Mouse (Mus musculus) limb, embryonic 13.5 days (tissue): ENCODE measurements around the gene Sipa1. TPM values are rescaled to one million over a fixed set of nuclear protein-coding genes. Genes with fewer than 3 reads are reported as not detected.

Experiments used
- ATAC-seq: fragments of 200-750 bp; cut with Nextera tagmentation; 2 replicates; pipeline ENCODE4 v1.8.0; 2017; ENCODE audit warnings: low read depth, moderate number of reproducible peaks, moderate TSS enrichment; ENCODE audit not compliant: low FRiP score
- H3K27ac ChIP-seq: fragments of 300-500 bp; sonication (generic); 2 replicates; pipeline ENCODE4 v1.5.1; 2015; ENCODE audit warnings: inconsistent platforms, mild to moderate bottlenecking, moderate library complexity
- H3K27me3 ChIP-seq: fragments of 300-500 bp; sonication (generic); 2 replicates; pipeline ENCODE4 v1.6.1; 2015; ENCODE audit warnings: mild to moderate bottlenecking, inconsistent platforms
- H3K36me3 ChIP-seq: fragments of 300-500 bp; sonication (generic); 2 replicates; pipeline ENCODE4 v1.6.1; 2015; ENCODE audit warnings: inconsistent platforms, mild to moderate bottlenecking, moderate library complexity
- H3K4me1 ChIP-seq: fragments of 300-500 bp; sonication (generic); 2 replicates; pipeline ENCODE4 v1.6.1; 2015; ENCODE audit warnings: inconsistent platforms
- H3K4me2 ChIP-seq: fragments of 300-500 bp; sonication (generic); replicated peaks from 2 replicates; pipeline ENCODE4 v1.6.1; 2015; ENCODE audit warnings: inconsistent platforms, mild to moderate bottlenecking, moderate library complexity
- H3K4me3 ChIP-seq: fragments of 300-500 bp; sonication (generic); 2 replicates; pipeline ENCODE4 v1.5.1; 2015; ENCODE audit warnings: moderate library complexity, mild to moderate bottlenecking, inconsistent platforms
- H3K9ac ChIP-seq: fragments of 300-500 bp; sonication (generic); 2 replicates; pipeline ENCODE4 v1.6.1; 2015; ENCODE audit warnings: mild to moderate bottlenecking, inconsistent platforms
- H3K9me3 ChIP-seq: fragments of 300-500 bp; sonication (generic); 2 replicates; pipeline ENCODE4 v1.6.1; 2016; ENCODE audit warnings: inconsistent platforms
- WGBS: fragments of 180-500 bp; shearing (Covaris S2); methylation state at CpG from one replicate; pipeline ENCODE4 v1.1.7; 2015; 5-methylcytosine and 5-hydroxymethylcytosine counted together
- polyA plus RNA-seq: library from polyadenylated mRNA; unstranded; fragments of >200 nt; fragmentation: Nextera tagmentation; extraction: Ambion mirVana; gene quantifications from 2 replicates; pipeline ENCODE4 v1.2.1, GENCODE M21; 2015

The Sipa1 gene
- polyA plus RNA-seq, 1 experiment from 2014 or later = 27.8 TPM

GRCm38 (mm10) chr19:5652570-5652969 lies 10.9 kb downstream of the Sipa1 start:
- WGBS = 78% methylated on average over 6 of the region's 6 CpGs
- no peaks in the 10 kb centered on the region for H3K9me3 ChIP-seq
- 0 out of 2 replicates have a peak overlapping the region, but pooled peaks have one; percentile 31 for H3K9ac ChIP-seq
- H3K4me3 ChIP-seq = no peak overlapping the region
- peaks cover 31% of the 10 kb centered on the region for H3K27me3 ChIP-seq
- H3K4me2 ChIP-seq = no peak overlapping the region
- peaks cover 41% of the 10 kb centered on the region for H3K36me3 ChIP-seq
- H3K27ac ChIP-seq = no peak overlapping the region
- no peak for ATAC-seq
- H3K4me1 ChIP-seq = peaks cover 39% of the 10 kb centered on the region

- no peak for ATAC-seq
- 60% methylated on average over 13 of the region's 13 CpGs for WGBS
- Histone ChIP-seq H3K4me3 (no peak overlapping the region), H3K27ac (no peak overlapping the region), H3K4me2 (no peak overlapping the region), H3K4me1 (peaks cover 39% of the 10 kb centered on the region), H3K9me3 (no peaks in the 10 kb centered on the region), H3K9ac (no peak overlapping the region), H3K36me3 (peaks cover 50% of the 10 kb centered on the region), H3K27me3 (peaks cover 31% of the 10 kb centered on the region)
These were observed 11.8 kb downstream of the Sipa1 start for GRCm38 (mm10) chr19:5651502-5652274.

- Histone ChIP-seq H3K36me3 (peaks cover 65% of the 10 kb centered on the region), H3K27ac (peak overlapping the region; percentile 61; the same call in 1 of the 2 replicates), H3K9me3 (no peaks in the 10 kb centered on the region), H3K4me2 (peak overlapping the region; percentile 66), H3K4me3 (peak overlapping the region; percentile 35), H3K4me1 (peaks cover 25% of the 10 kb centered on the region), H3K9ac (peak overlapping the region; percentile 62), H3K27me3 (peaks cover 10% of the 10 kb centered on the region)
- ATAC-seq = no peak; the same call in 1 of the 2 replicates
- WGBS = 75% methylated on average over 6 of the region's 6 CpGs
These were observed 14.2 kb downstream of the Sipa1 start for GRCm38 (mm10) chr19:5649298-5649741.

GRCm38 (mm10) chr19:5648401-5649297 lies 14.9 kb downstream of the Sipa1 start:
- Histone ChIP-seq H3K4me1 (peaks cover 18% of the 10 kb centered on the region), H3K4me3 (peak overlapping the region; percentile 35), H3K9me3 (no peaks in the 10 kb centered on the region), H3K9ac (peak overlapping the region; percentile 62), H3K27ac (peak overlapping the region; percentile 86), H3K36me3 (peaks cover 72% of the 10 kb centered on the region), H3K4me2 (peak overlapping the region; percentile 66), H3K27me3 (peaks cover 3% of the 10 kb centered on the region)
- 12% methylated on average over 26 of the region's 26 CpGs for WGBS
- ATAC-seq = peak; percentile 89

GRCm38 (mm10) chr19:5647791-5648190 lies 15.7 kb downstream of the Sipa1 start:
- H3K4me2 ChIP-seq = no peak overlapping the region
- no peak overlapping the region for H3K9ac ChIP-seq
- no peaks in the 10 kb centered on the region for H3K9me3 ChIP-seq
- no peaks in the 10 kb centered on the region for H3K27me3 ChIP-seq
- H3K36me3 ChIP-seq = peaks cover 80% of the 10 kb centered on the region
- peak overlapping the region; percentile 86; the same call in 1 of the 2 replicates for H3K27ac ChIP-seq
- H3K4me1 ChIP-seq = peaks cover 17% of the 10 kb centered on the region
- no peak for ATAC-seq
- WGBS = 96% methylated on average over 6 of the region's 6 CpGs
- no peak overlapping the region for H3K4me3 ChIP-seq

GRCm38 (mm10) chr19:5646731-5647330 lies 16.7 kb downstream of the Sipa1 start:
- ATAC-seq = no peak
- no peak overlapping the region for H3K4me2 ChIP-seq
- H3K9ac ChIP-seq = no peak overlapping the region
- H3K27me3 ChIP-seq = no peaks in the 10 kb centered on the region
- H3K9me3 ChIP-seq = no peaks in the 10 kb centered on the region
- H3K4me3 ChIP-seq = no peak overlapping the region
- H3K36me3 ChIP-seq = peaks cover 80% of the 10 kb centered on the region
- H3K4me1 ChIP-seq = peaks cover 17% of the 10 kb centered on the region
- no peak overlapping the region for H3K27ac ChIP-seq
- 90% methylated on average over 8 of the region's 8 CpGs for WGBS

GRCm38 (mm10) chr19:5645280-5645679 lies 18.2 kb downstream of the Sipa1 start:
- no peak overlapping the region for H3K27ac ChIP-seq
- H3K4me1 ChIP-seq = peaks cover 17% of the 10 kb centered on the region
- 96% methylated on average over 9 of the region's 9 CpGs for WGBS

GRCm38 (mm10) chr19:5641641-5642040 lies 21.9 kb downstream of the Sipa1 start:
- Histone ChIP-seq H3K4me3 (no peak overlapping the region), H3K9ac (no peak overlapping the region), H3K27me3 (no peaks in the 10 kb centered on the region), H3K4me1 (peaks cover 19% of the 10 kb centered on the region), H3K27ac (no peak overlapping the region), H3K9me3 (no peaks in the 10 kb centered on the region), H3K36me3 (peaks cover 82% of the 10 kb centered on the region), H3K4me2 (no peak overlapping the region)
- no peak for ATAC-seq
- 90% methylated on average over 8 of the region's 8 CpGs for WGBS

More at GRCm38 (mm10) chr19:5645280-5645679, 18.2 kb downstream of the Sipa1 start:
- ATAC-seq = no peak
- peaks cover 80% of the 10 kb centered on the region for H3K36me3 ChIP-seq
- H3K27me3 ChIP-seq = no peaks in the 10 kb centered on the region
- H3K9me3 ChIP-seq = no peaks in the 10 kb centered on the region
- no peak overlapping the region for H3K4me2 ChIP-seq
- no peak overlapping the region for H3K9ac ChIP-seq
- no peak overlapping the region for H3K4me3 ChIP-seq

- no peak for ATAC-seq
- H3K4me3 ChIP-seq = no peak overlapping the region
- peaks cover 25% of the 10 kb centered on the region for H3K4me1 ChIP-seq
- no peak overlapping the region for H3K9ac ChIP-seq
- no peaks in the 10 kb centered on the region for H3K9me3 ChIP-seq
- H3K36me3 ChIP-seq = peaks cover 75% of the 10 kb centered on the region
- no peak overlapping the region for H3K4me2 ChIP-seq
- 92% methylated on average over 17 of the region's 17 CpGs for WGBS
- no peaks in the 10 kb centered on the region for H3K27me3 ChIP-seq
- H3K27ac ChIP-seq = no peak overlapping the region
These were observed 22.5 kb downstream of the Sipa1 start for GRCm38 (mm10) chr19:5641021-5641420.

- Histone ChIP-seq H3K27me3 (no peaks in the 10 kb centered on the region), H3K9ac (no peak overlapping the region), H3K4me2 (no peak overlapping the region), H3K9me3 (no peaks in the 10 kb centered on the region), H3K36me3 (peaks cover 69% of the 10 kb centered on the region), H3K4me1 (peaks cover 26% of the 10 kb centered on the region), H3K27ac (no peak overlapping the region), H3K4me3 (no peak overlapping the region)
- 70% methylated on average over 9 of the region's 9 CpGs for WGBS
- no peak for ATAC-seq
These were observed 23.2 kb downstream of the Sipa1 start for GRCm38 (mm10) chr19:5640339-5640738.

GRCm38 (mm10) chr19:5638416-5639005 lies 25.0 kb downstream of the Sipa1 start:
- WGBS = 90% methylated on average over 18 of the region's 18 CpGs
- peaks cover 50% of the 10 kb centered on the region for H3K36me3 ChIP-seq

More at GRCm38 (mm10) chr19:5638416-5639005, 25.0 kb downstream of the Sipa1 start:
- H3K4me3 ChIP-seq = peak overlapping the region; percentile 79
- no peak overlapping the region for H3K27ac ChIP-seq
- peak overlapping the region; percentile 87 for H3K9ac ChIP-seq
- ATAC-seq = no peak
- H3K27me3 ChIP-seq = no peaks in the 10 kb centered on the region
- H3K4me1 ChIP-seq = peaks cover 26% of the 10 kb centered on the region
- peak overlapping the region; percentile 92 for H3K4me2 ChIP-seq
- H3K9me3 ChIP-seq = no peaks in the 10 kb centered on the region
